Mouse (Mus musculus) limb, embryonic 11.5 days (tissue): ENCODE measurements at regions not wholly inside any gene's neighbourhood (a gene's known extent, or its start where the extent isn't known, plus 50 kb on each side); places are given as distances from the start of the nearest gene placed in this dataset.

Source experiments
- ATAC-seq: fragments of 200-750 bp; cut with Nextera tagmentation; 2 replicates; pipeline ENCODE4 v1.8.0; 2017; ENCODE audit warnings: low read depth; ENCODE audit not compliant: insufficient number of reproducible peaks, low FRiP score, low TSS enrichment
- DNase-seq: peaks from one replicate; pipeline ENCODE4 v3.0.0-alpha.2; 2015; ENCODE audit warnings: low spot score
- H3K27ac ChIP-seq: fragments of 300-500 bp; sonication (generic); replicated peaks from 2 replicates; pipeline ENCODE4 v1.5.1; 2014; ENCODE audit warnings: low read depth, mild to moderate bottlenecking, low read length
- H3K27me3 ChIP-seq: fragments of 300-500 bp; sonication (generic); 2 replicates; pipeline ENCODE4 v1.6.1; 2014; ENCODE audit warnings: mild to moderate bottlenecking, low read length, mixed read lengths; ENCODE audit not compliant: control insufficient read depth, insufficient read depth
- H3K36me3 ChIP-seq: fragments of 300-500 bp; sonication (generic); 2 replicates; pipeline ENCODE4 v1.6.1; 2014; ENCODE audit warnings: mild to moderate bottlenecking, low read length, moderate library complexity, mixed read lengths; ENCODE audit not compliant: control insufficient read depth, insufficient read depth
- H3K4me1 ChIP-seq: fragments of 300-500 bp; sonication (generic); 2 replicates; pipeline ENCODE4 v1.6.1; 2014; ENCODE audit warnings: low read length, mixed read lengths; ENCODE audit not compliant: control insufficient read depth, insufficient read depth
- H3K4me2 ChIP-seq: fragments of 300-500 bp; sonication (generic); 2 replicates; pipeline ENCODE4 v1.6.1; 2014; ENCODE audit warnings: low read depth, mild to moderate bottlenecking, moderate library complexity; ENCODE audit not compliant: severe bottlenecking
- H3K4me3 ChIP-seq: fragments of 300-500 bp; sonication (generic); 2 replicates; pipeline ENCODE4 v1.5.1; 2014; ENCODE audit warnings: low read depth, low read length
- H3K9ac ChIP-seq: fragments of 300-500 bp; sonication (generic); 2 replicates; pipeline ENCODE4 v1.6.1; 2014; ENCODE audit warnings: mild to moderate bottlenecking, low read length
- H3K9me3 ChIP-seq: fragments of 300-500 bp; sonication (generic); 2 replicates; pipeline ENCODE4 v1.6.1; 2016; ENCODE audit warnings: low read length; ENCODE audit not compliant: control insufficient read depth
- WGBS: fragments of 180-500 bp; shearing (Covaris S2); extraction: QIAGEN DNeasy Blood & Tissue Kit; methylation state at CpG from one replicate; pipeline ENCODE4 v1.1.7; 2014; 5-methylcytosine and 5-hydroxymethylcytosine counted together

DNA sequence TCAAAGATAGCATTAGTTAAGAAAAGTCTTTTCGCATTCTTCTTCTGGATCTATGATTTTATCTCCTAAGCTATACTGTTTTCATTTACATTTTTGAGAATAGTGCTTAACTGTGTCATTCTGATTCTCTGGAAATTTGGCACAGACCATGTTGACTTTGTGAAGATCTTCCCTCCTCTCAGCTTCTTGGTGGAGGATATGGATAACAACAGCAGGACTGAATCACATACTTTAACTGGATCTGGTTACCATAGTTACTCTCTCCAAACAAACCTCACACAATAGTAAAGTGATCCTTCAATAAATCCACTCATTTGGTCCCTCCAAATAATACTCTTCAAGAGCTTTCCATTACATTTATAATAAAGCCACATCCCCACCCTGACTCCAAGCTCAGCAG lies 298.2 kb upstream of the Dab2 start:
- 89% methylated on average over 1 of the region's 1 CpGs for WGBS
- H3K27ac ChIP-seq: no peak overlapping the region
- H3K4me3 ChIP-seq: no peak overlapping the region
- no peaks in the 10 kb centered on the region for H3K4me1 ChIP-seq
- no peak overlapping the region for H3K9ac ChIP-seq
- no peak overlapping the region for H3K4me2 ChIP-seq
- DNase-seq (no peak), ATAC-seq (no peak)
- H3K9me3 ChIP-seq: no peaks in the 10 kb centered on the region
- H3K27me3 ChIP-seq: no peaks in the 10 kb centered on the region
- no peaks in the 10 kb centered on the region for H3K36me3 ChIP-seq

DNA sequence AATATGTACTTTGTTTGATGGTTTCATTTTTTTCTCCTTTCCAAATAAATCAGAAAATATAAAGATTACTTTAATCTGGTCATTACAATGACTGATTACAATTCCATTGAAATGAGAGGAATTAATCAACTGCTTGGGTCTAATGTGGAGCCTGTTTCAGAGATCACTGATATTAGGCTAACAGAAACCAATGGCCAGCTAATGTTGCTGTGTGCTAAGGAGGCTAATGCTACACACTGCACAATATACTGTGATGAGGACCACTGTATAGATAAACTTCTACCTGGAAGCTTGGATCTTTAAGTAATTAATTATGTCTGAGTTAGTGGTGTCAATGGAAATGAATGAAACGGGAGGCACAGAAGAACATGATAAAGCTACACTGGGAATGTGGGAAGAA lies 284.6 kb upstream of the Dab2 start:
- no peak for DNase-seq
- WGBS: 77% methylated on average over 1 of the region's 1 CpGs
- no peak for ATAC-seq

DNA sequence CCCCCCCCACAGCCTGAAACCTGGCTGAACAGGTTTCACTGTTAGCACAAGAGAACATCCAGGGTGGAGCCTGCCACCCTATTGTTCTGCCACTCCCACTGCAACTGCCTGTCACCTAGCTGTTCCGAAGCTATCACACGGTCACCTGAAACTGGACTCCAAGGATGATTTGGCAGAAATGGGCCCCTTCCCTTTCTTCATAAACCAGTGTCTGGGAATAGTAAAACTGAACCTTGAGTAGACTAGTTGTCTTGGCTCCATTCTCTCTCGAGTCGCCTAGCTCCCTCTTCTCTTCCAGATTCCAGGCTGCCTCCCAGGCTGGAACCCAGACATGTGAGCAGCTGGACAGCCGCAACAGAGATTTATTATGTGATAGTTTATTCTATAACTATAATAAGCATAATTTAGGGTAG lies 282.9 kb upstream of the Dab2 start:
- H3K9me3 ChIP-seq: no peaks in the 10 kb centered on the region
- no peak overlapping the region for H3K9ac ChIP-seq
- H3K4me3 ChIP-seq: no peak overlapping the region
- no peaks in the 10 kb centered on the region for H3K4me1 ChIP-seq
- H3K36me3 ChIP-seq: no peaks in the 10 kb centered on the region
- no peak overlapping the region for H3K4me2 ChIP-seq
- DNase-seq (no peak), ATAC-seq (no peak)
- H3K27ac ChIP-seq: no peak overlapping the region
- H3K27me3 ChIP-seq: no peaks in the 10 kb centered on the region
- WGBS: 77% methylated on average over 5 of the region's 5 CpGs

More for the DNA sequence above, 284.6 kb upstream of the Dab2 start:
- Histone ChIP-seq H3K4me1 (no peaks in the 10 kb centered on the region), H3K9me3 (no peaks in the 10 kb centered on the region), H3K36me3 (no peaks in the 10 kb centered on the region), H3K4me2 (no peak overlapping the region), H3K9ac (no peak overlapping the region), H3K27ac (no peak overlapping the region), H3K4me3 (no peak overlapping the region), H3K27me3 (no peaks in the 10 kb centered on the region)

DNA sequence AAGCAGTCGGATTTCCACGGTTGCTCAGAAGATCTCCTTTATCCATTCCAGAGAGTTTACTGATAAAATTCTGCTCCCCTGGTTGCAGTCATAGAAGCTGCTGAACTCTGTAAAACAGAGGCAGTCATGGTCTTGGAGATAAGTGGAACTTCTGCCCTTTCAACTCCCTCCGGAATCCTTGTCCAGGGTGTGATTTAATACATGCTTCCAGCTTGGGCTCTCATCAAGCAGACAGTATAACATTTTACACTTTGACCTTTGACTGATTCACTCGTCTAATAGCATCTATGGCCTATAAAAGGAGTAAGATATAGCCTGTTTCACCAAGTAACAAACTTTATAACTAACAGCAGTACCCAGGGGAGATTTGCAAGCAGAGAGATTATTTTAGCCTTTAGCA lies 274.0 kb upstream of the Dab2 start:
- H3K27me3 ChIP-seq: no peaks in the 10 kb centered on the region
- no peak for DNase-seq
- 18% methylated on average over 4 of the region's 4 CpGs for WGBS
- no peaks in the 10 kb centered on the region for H3K9me3 ChIP-seq
- no peaks in the 10 kb centered on the region for H3K4me1 ChIP-seq
- no peak overlapping the region for H3K9ac ChIP-seq
- H3K27ac ChIP-seq: no peak overlapping the region
- no peak overlapping the region for H3K4me3 ChIP-seq
- H3K4me2 ChIP-seq: no peak overlapping the region
- no peak for ATAC-seq
- H3K36me3 ChIP-seq: no peaks in the 10 kb centered on the region

DNA sequence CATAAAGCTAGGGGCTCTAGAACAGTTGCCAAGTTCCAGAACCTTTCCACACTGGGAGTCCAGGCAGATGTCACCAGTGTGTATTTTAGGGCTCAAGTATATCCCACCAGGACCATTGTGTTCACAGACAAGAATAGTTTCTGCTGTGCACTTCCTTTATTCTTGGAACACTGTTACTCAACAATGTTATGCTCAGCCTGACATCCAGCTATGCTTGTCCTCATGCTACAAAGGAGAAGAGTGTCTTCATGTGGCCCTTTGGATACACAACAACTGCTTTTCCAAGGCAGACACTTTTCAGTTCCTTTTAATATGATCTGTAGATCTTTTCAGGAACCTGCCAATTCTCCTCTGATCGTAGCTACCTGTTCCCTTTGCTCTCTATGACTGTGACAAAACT lies 270.4 kb upstream of the Dab2 start:
- DNase-seq: no peak
- Histone ChIP-seq H3K4me3 (no peak overlapping the region), H3K9ac (no peak overlapping the region), H3K4me1 (no peaks in the 10 kb centered on the region), H3K36me3 (no peaks in the 10 kb centered on the region), H3K27me3 (no peaks in the 10 kb centered on the region), H3K27ac (no peak overlapping the region), H3K9me3 (no peaks in the 10 kb centered on the region), H3K4me2 (no peak overlapping the region)
- WGBS: 87% methylated on average over 1 of the region's 1 CpGs
- no peak for ATAC-seq

DNA sequence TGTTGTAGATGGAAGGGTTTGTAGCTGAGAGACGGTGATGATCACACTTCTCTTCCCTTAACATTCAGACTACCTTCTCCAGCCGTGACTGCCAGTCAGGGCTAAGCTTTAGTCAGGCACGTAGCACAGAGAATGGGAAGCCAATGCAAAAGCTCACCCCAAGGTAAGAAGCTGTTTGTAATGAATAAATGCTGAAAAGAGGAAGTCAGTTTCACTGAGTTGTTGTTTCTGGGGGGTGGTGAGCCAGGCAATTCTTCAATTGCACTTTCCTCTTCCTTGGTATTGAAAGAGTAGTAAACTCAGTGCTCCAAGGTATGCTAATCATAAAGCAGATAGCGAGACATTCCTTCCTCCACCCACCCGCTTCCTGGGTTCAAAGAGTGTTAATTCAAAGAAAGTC lies 269.2 kb upstream of the Dab2 start:
- Histone ChIP-seq H3K4me3 (no peak overlapping the region), H3K4me2 (no peak overlapping the region), H3K36me3 (no peaks in the 10 kb centered on the region), H3K9me3 (no peaks in the 10 kb centered on the region), H3K27me3 (no peaks in the 10 kb centered on the region), H3K4me1 (no peaks in the 10 kb centered on the region), H3K9ac (no peak overlapping the region), H3K27ac (no peak overlapping the region)
- ATAC-seq (no peak), DNase-seq (no peak)
- WGBS: 71% methylated on average over 5 of the region's 5 CpGs

DNA sequence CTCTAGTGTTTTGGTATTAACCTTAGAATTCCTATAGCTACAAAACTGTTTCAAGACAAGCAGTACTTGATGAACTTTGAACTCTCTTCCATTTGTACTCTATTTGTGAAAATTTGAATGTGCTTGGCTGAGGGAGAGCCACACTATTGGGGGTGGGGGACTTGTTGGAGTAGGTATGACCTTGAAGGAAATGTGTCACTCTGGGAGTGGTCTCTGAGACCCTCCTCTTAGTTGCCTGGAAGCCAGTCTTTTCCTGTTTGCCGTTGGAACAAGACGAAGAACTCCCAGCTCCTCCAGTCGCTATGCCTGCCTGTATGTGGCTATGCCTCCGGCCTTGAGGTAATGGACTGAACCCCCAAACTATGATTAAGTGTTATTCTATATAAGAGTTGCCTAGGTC lies 265.4 kb upstream of the Dab2 start:
- DNase-seq: no peak
- no peaks in the 10 kb centered on the region for H3K9me3 ChIP-seq
- H3K4me3 ChIP-seq: no peak overlapping the region
- H3K36me3 ChIP-seq: no peaks in the 10 kb centered on the region
- no peak overlapping the region for H3K9ac ChIP-seq
- H3K4me1 ChIP-seq: no peaks in the 10 kb centered on the region
- H3K27ac ChIP-seq: no peak overlapping the region
- ATAC-seq: no peak
- no peak overlapping the region for H3K4me2 ChIP-seq
- no peaks in the 10 kb centered on the region for H3K27me3 ChIP-seq
- 91% methylated on average over 4 of the region's 4 CpGs for WGBS

DNA sequence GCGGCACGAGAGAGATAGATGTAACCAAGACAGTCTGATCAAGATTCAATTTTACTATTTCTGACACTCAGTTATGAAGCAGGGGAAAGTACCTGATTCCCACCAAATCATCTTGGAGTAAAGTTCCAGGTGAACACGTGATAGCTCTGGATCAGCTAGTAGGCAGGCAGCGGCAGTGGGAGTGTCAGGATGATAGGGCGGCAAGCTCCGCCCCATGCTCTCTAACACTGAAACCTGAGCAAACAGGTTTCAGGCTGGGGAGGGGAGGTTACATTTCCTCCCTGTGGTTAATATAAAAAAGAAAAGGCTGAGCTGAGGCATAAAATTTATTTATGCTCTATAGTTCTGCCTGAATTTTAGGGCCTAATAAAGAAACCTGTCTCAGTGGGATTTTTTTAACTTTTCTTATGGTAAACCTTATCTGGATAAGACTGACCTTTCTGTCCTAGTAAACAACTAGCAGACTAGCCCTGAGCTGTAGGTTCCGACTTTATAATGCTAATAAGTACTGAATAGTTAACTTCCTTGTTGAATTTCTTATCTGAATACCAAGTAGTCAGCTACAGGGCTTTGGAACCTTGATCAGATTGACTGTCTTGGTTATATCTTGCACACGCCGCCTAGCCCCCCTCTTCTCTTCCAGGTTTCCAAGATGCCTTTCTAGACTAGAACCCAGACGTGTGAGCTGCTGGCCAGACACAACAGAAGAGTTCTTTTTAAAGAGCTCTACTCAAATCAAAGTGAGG lies 254.9 kb upstream of the Dab2 start:
- Histone ChIP-seq H3K4me1 (no peaks in the 10 kb centered on the region), H3K27ac (no peak overlapping the region), H3K9me3 (no peaks in the 10 kb centered on the region), H3K36me3 (no peaks in the 10 kb centered on the region), H3K4me3 (no peak overlapping the region), H3K4me2 (no peak overlapping the region), H3K9ac (no peak overlapping the region), H3K27me3 (no peaks in the 10 kb centered on the region)
- 47% methylated on average over 10 of the region's 10 CpGs for WGBS
- no peak for ATAC-seq
- no peak for DNase-seq

DNA sequence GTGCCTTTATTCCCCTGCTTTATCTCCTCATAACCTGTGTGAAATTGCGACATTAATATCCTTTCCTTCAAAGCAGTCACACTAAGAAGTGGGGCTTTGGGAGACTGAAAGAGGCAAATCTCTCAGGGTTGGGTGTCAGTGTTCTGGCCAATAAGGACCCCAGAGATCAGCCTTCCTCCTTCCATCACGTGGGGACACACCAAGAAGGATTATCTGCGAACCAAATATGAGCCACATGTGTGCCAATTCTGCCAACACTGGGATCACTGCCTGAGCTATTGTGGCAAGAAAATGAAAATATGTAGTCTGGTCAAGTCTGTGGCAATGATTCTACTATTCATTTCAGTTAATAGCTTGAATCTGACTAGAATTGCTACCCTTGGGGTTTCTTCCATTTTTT lies 243.9 kb upstream of the Dab2 start:
- WGBS: 82% methylated on average over 3 of the region's 3 CpGs
- Histone ChIP-seq H3K4me2 (no peak overlapping the region), H3K27me3 (no peaks in the 10 kb centered on the region)

More for the DNA sequence above, 243.9 kb upstream of the Dab2 start:
- H3K9me3 ChIP-seq: no peaks in the 10 kb centered on the region
- ATAC-seq: no peak
- no peak for DNase-seq
- H3K9ac ChIP-seq: no peak overlapping the region
- H3K36me3 ChIP-seq: no peaks in the 10 kb centered on the region
- no peaks in the 10 kb centered on the region for H3K4me1 ChIP-seq
- H3K27ac ChIP-seq: no peak overlapping the region
- H3K4me3 ChIP-seq: no peak overlapping the region
